Mouse (Mus musculus): Measurements from ENCODE around the gene Kcnj9. TPM values are rescaled to one million over a fixed set of nuclear protein-coding genes. Genes with fewer than 3 reads are reported as not detected.

Kcnj9 gene
- polyA plus RNA-seq, 1 experiment from 2014 or later, result 0.04 TPM

- Histone ChIP-seq H3K36me3 (ENCODE audit: insufficient read depth) (peaks cover under 1% of the 10 kb centered on the region; the same call in 1 of the 2 replicates), H3K4me1 (ENCODE audit: insufficient read depth) (peaks cover 8% of the 10 kb centered on the region), H3K4me3 (ENCODE audit: low read depth, low read length) (peak overlapping the region; percentile 63), H3K27me3 (ENCODE audit: insufficient read depth, low read length) (no peaks in the 10 kb centered on the region), H3K4me2 (peak overlapping the region; percentile 97), H3K27ac (ENCODE audit: low read depth) (peak overlapping the region; percentile 94), H3K9me3 (ENCODE audit: low read depth, low read length) (no peaks in the 10 kb centered on the region), H3K9ac (peak overlapping the region; percentile 64)
- ATAC-seq (ENCODE audit: insufficient read depth), result peak; percentile 75
- peak; percentile 89 for DNase-seq
- WGBS, result under 1% methylated on average over 53 of the region's 55 CpGs
- no peak for TF ChIP-seq CTCF (IDR thresholded peaks at IDR 0.05; ENCODE audit: low read depth)
These were observed 17.0 kb downstream of the Kcnj9 start for GRCm38 (mm10) chr1:172311921-172312767.

GRCm38 (mm10) chr1:172311248-172311906 lies 17.7 kb downstream of the Kcnj9 start:
- Histone ChIP-seq H3K27me3 (ENCODE audit: insufficient read depth, low read length) (no peaks in the 10 kb centered on the region), H3K4me3 (ENCODE audit: low read depth, low read length) (peak overlapping the region; percentile 63), H3K4me2 (peak overlapping the region; percentile 97), H3K9me3 (ENCODE audit: low read depth, low read length) (no peaks in the 10 kb centered on the region), H3K9ac (peak overlapping the region; percentile 64), H3K36me3 (ENCODE audit: insufficient read depth) (no peaks in the 10 kb centered on the region), H3K4me1 (ENCODE audit: insufficient read depth) (peaks cover 8% of the 10 kb centered on the region), H3K27ac (ENCODE audit: low read depth) (peak overlapping the region; percentile 94)
- 3% methylated on average over 23 of the region's 23 CpGs for WGBS
- ATAC-seq (ENCODE audit: insufficient read depth) (peak; percentile 8), DNase-seq (peak; percentile 78)
- TF ChIP-seq CTCF (IDR thresholded peaks at IDR 0.05; ENCODE audit: low read depth), result peak; percentile 25; the same call in 1 of the 2 replicates

DNA sequence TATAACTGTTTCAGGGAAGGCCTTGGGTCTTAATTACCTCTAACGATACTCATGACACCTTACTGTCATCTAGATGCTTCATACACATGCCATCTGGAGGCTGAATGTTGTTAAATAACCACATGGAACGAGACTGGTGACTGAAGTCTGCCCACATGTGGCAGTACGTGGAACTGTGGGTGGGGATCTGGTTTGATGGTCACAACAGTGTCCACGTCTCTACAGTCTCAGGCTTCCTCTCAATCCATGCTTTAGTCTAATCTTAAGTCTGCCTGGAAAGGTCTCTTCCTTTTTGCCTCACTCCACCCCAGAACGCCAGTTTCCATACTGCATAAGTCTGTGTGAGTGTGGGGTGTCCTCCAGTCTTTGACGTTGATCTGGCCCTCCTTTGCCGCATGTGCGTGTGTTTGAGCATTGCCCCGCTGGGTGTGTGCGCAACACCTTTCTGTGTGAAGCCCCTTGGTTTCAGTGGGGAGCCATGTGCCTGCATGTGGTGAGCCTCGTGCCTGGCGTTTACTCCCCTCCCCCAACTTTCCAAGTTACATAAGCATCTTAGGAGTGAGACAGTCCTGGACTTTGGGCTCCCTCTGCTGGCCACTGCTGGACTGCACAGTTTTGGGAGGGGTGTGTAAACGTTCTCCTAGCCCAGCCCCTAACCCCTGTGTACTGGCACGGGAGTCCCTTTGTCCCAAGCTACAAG lies 19.3 kb downstream of the Kcnj9 start:
- DNase-seq (peak; percentile 99), ATAC-seq (ENCODE audit: insufficient read depth) (peak; percentile 71)
- peak; percentile 96 for TF ChIP-seq CTCF (IDR thresholded peaks at IDR 0.05; ENCODE audit: low read depth)
- Histone ChIP-seq H3K9me3 (ENCODE audit: low read depth, low read length) (no peaks in the 10 kb centered on the region), H3K4me3 (ENCODE audit: low read depth, low read length) (peak overlapping the region; percentile 10; the same call in 1 of the 2 replicates), H3K27ac (ENCODE audit: low read depth) (peak overlapping the region; percentile 65), H3K27me3 (ENCODE audit: insufficient read depth, low read length) (no peaks in the 10 kb centered on the region), H3K4me2 (peak overlapping the region; percentile 57), H3K36me3 (ENCODE audit: insufficient read depth) (no peaks in the 10 kb centered on the region), H3K9ac (peak overlapping the region; percentile 46), H3K4me1 (ENCODE audit: insufficient read depth) (peaks cover 8% of the 10 kb centered on the region)
- WGBS, result under 1% methylated on average over 14 of the region's 14 CpGs

DNA sequence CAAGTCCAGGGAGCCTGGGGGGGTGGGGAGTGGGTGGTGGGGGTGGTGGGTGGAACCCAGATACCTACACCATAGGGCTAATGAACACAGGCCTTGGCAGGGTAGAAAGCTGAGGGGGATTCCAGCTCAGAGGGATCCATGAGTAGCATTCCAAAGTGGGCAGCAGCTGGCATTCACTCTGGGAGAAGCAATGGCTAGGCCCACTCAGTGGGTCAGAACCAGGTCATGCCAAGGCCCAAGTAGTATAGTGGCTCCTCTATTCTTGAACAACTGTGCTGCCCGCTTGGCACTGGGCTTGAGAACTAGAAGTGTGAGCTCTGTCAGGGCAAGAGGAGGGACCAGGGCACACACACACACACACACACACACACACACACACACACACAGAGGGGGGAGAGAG lies 20.7 kb downstream of the Kcnj9 start:
- WGBS, result 82% methylated on average over 1 of the region's 1 CpGs
- Histone ChIP-seq H3K27me3 (ENCODE audit: insufficient read depth, low read length) (no peaks in the 10 kb centered on the region), H3K36me3 (ENCODE audit: insufficient read depth) (no peaks in the 10 kb centered on the region), H3K4me3 (ENCODE audit: low read depth, low read length) (no peak overlapping the region), H3K27ac (ENCODE audit: low read depth) (peak overlapping the region; percentile 88), H3K9me3 (ENCODE audit: low read depth, low read length) (no peaks in the 10 kb centered on the region), H3K4me1 (ENCODE audit: insufficient read depth) (peaks cover 8% of the 10 kb centered on the region), H3K4me2 (no peak overlapping the region), H3K9ac (no peak overlapping the region)
- DNase-seq (no peak), ATAC-seq (ENCODE audit: insufficient read depth) (no peak)
- no peak for TF ChIP-seq CTCF (IDR thresholded peaks at IDR 0.05; ENCODE audit: low read depth)

GRCm38 (mm10) chr1:172307936-172308335 lies 21.2 kb downstream of the Kcnj9 start:
- Histone ChIP-seq H3K27me3 (ENCODE audit: insufficient read depth, low read length) (no peaks in the 10 kb centered on the region), H3K9me3 (ENCODE audit: low read depth, low read length) (no peaks in the 10 kb centered on the region), H3K27ac (ENCODE audit: low read depth) (peak overlapping the region; percentile 88), H3K4me3 (ENCODE audit: low read depth, low read length) (no peak overlapping the region), H3K36me3 (ENCODE audit: insufficient read depth) (no peaks in the 10 kb centered on the region), H3K4me2 (no peak overlapping the region), H3K4me1 (ENCODE audit: insufficient read depth) (peaks cover 3% of the 10 kb centered on the region), H3K9ac (no peak overlapping the region)
- peak; percentile 75 for DNase-seq
- peak; percentile 33 for ATAC-seq (ENCODE audit: insufficient read depth)
- TF ChIP-seq CTCF (IDR thresholded peaks at IDR 0.05; ENCODE audit: low read depth), result no peak
- 57% methylated on average over 10 of the region's 10 CpGs for WGBS

GRCm38 (mm10) chr1:172306885-172307284 lies 22.2 kb downstream of the Kcnj9 start:
- Histone ChIP-seq H3K4me2 (no peak overlapping the region), H3K27me3 (ENCODE audit: insufficient read depth, low read length) (no peaks in the 10 kb centered on the region), H3K9ac (peak overlapping the region; percentile 6; the same call in 1 of the 2 replicates), H3K9me3 (ENCODE audit: low read depth, low read length) (no peaks in the 10 kb centered on the region), H3K4me1 (ENCODE audit: insufficient read depth) (no peaks in the 10 kb centered on the region; the same call in 1 of the 2 replicates), H3K27ac (ENCODE audit: low read depth) (peak overlapping the region; percentile 88; the same call in 1 of the 2 replicates), H3K4me3 (ENCODE audit: low read depth, low read length) (no peak overlapping the region), H3K36me3 (ENCODE audit: insufficient read depth) (no peaks in the 10 kb centered on the region)
- TF ChIP-seq CTCF (IDR thresholded peaks at IDR 0.05; ENCODE audit: low read depth), result no peak
- DNase-seq (no peak), ATAC-seq (ENCODE audit: insufficient read depth) (no peak)
- WGBS, result 58% methylated on average over 6 of the region's 6 CpGs
